Mouse (Mus musculus): ENCODE data around the gene Stoml1. TPM values are rescaled to one million over a fixed set of nuclear protein-coding genes. Genes with fewer than 3 reads are reported as not detected.

Stoml1 gene
- polyA plus RNA-seq, 2 experiments from 2014 or later = 26.0 to 83.0 TPM

DNA sequence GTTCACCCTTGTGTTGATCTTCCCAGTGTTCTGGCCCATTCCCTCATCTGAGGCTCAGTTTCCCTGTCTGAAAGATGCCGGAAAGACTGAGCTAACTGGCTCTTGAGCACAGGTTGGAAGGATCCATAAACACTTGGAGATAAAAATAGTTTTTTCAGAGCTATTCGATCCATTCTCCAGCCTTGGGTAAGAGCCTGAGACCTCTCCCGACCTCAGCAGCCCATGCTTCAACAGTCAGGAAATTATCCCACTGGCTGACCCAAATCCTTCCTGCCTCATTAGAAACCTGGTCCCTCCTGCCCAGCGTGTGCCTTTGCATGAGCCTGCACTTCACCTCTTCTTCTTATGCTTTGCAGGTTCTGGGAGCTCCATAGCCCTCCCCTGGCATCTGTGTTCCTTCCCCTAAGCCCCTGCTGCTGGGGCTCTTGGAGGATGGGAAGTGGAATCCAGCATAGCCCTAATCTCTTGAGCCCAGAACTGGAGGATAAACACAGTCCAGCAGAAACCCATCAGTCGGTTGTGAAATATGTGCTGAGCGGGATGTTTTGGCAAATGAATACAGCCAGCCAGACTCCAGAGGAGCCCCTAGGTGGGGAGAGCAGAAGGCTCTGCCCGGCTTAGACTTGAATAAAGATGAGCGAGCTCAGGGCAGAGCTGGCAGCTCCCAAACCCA lies 50.8 kb downstream of the Stoml1 start:
- no peak for ATAC-seq

DNA sequence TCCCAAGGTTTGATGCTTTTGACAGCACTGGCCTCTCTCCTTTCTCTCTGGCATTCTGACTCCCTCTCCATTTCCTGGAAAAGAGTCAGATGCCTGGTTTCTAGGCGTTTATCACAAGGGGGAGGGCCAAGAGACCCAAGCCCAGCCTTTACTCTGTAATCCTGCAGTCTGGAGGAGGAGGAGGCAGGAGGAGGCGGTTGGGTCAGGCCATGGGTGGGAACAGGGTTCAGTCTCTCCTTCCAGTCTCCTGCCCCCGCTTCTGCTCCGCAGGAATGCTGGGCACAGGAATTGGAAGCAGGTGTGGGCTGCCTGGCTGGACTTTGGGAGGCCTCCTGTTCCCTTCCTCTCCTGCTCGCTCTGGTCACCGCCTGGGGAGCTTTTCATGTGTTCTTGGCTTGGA lies 52.7 kb downstream of the Stoml1 start:
- no peak for ATAC-seq

DNA sequence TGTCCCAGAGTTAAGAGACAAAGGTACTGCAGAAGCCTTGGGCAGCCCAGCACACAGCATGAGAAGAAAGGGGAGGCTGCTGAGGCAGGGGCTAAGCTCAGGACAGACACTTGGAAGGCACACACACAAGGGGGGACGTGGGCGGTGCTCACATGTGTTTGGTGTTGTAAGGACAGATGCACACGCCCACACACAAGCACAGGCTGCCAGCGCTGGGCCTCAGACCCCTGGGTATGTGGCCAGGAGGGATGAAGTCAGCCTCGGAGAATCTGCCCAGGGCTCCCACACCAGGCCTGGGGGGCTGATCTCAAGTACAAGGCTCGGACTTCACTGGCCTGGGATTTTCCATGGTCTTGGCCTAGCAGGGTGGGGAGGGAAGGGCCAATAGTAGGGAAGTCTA lies 55.4 kb downstream of the Stoml1 start:
- ATAC-seq = no peak

DNA sequence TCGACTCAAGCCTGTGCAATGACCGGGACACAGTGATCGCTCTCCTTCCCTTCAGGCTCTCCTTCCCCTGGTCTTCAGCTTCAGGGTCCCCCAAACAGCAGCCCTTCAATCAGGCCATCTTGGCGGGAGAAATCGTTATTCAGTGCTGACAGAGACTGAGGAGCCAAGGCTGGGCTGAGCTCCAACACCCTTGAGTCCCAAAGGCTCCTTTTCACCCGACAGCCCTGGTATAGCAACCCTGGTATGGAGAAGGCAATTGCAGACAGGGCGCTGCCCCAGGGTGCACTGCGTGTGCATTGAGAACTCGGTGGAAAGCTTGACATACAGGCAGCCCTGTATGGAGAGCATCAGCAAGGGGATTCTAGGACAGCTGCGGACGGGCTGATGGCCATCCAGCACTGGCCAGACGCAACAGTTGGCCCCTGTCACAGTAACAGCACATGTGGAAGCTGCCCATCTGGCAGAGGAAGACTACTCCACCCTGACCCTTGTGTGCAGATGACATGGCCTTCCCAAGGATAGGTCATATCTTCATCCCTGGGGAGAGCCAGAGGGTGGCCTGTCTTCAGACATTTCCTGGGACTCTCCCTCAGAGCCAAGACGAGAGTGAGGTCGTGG lies 57.2 kb downstream of the Stoml1 start:
- ATAC-seq = no peak

DNA sequence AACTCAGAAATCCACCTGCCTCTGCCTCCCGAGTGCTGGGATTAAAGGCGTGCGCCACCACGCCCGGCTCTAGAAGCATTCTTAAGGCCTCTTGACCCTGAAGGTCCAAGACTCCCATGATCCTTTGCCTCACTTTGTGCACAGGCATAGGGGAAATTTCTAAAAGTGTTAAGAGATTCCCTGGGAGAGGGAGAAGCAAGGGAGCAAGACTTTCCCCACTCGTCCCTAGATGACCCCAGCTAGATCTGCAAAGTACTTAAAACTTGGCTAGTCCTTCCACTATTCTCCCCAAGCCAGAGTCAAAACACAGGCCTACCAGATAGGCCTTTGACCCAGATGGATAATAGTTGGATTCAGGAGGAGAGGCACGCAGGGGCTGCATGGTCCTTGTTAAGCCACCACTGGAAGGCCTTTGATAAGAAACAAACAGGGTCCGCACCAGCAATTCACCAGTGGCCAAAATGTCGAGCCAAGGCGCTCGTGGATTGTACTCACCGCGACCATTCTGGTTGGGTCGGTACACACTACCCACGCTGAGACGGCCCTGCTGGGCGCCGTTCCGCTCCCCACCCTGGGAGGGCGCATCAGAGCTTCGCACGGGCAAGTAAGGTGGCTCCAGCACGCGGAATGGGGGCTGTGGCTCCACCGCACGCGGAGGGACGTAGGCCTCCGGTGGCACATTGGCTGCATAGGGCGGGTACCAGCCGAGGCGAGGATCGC lies 58.4 kb downstream of the Stoml1 start:
- no peak for ATAC-seq

Other genes with a start within 250 kb of the Stoml1 start
- not detected for gene Cyp11a1, start 246.8 kb upstream of the Stoml1 start, polyA plus RNA-seq (2017; shearing (Covaris generic))
- gene Stra6, start 189.4 kb upstream of the Stoml1 start, polyA plus RNA-seq (2017; shearing (Covaris generic)) = 1 to 10 TPM; 3.8 to 7.2 TPM
- not detected for gene Ccdc33, start 134.3 kb upstream of the Stoml1 start, polyA plus RNA-seq (2017; shearing (Covaris generic))
- gene Islr, start 48.9 kb upstream of the Stoml1 start, polyA plus RNA-seq (2017; shearing (Covaris generic)) = 1 to 10 TPM in 1 of 2 experiments, under 1 TPM in 1; 0.77 to 1.2 TPM
- not detected for gene Islr2, start 48.8 kb upstream of the Stoml1 start, polyA plus RNA-seq (2017; shearing (Covaris generic))
- 10 to 100 TPM; 45.9 to 77.9 TPM for gene Pml, start 3.4 kb upstream of the Stoml1 start, polyA plus RNA-seq (2017; shearing (Covaris generic))
- not detected for gene Loxl1, start 60.0 kb downstream of the Stoml1 start, polyA plus RNA-seq (2017; shearing (Covaris generic))
- not detected for gene Tbc1d21, start 117.3 kb downstream of the Stoml1 start, polyA plus RNA-seq (2017; shearing (Covaris generic))
- not detected for gene Insyn1, start 235.4 kb downstream of the Stoml1 start, polyA plus RNA-seq (2017; shearing (Covaris generic))

Measured in CD4-positive, CD25-positive, alpha-beta regulatory T cell, adult 4 months (primary cell).